Mouse (Mus musculus) spleen, postnatal 36 days (tissue): Measurements from ENCODE around the gene Prss46.
A peak's percentile ranks its signal among the peaks of the same experiment; 100 is the strongest.

Experiments
- DNase-seq, 2 experiments: peaks; one replicate each; pipeline ENCODE4 v3.0.0; 2022; ENCODE audit warnings: low spot score in 2 of 2, mixed read lengths in 1 of 2

Gene Prss46

GRCm38 (mm10) chr9:110896595-110896994 is 52.3 kb downstream of the Prss46 start:
- peak; percentile 49 to 52 for DNase-seq

- no peak for DNase-seq
These were observed 55.2 kb downstream of the Prss46 start for GRCm38 (mm10) chr9:110899451-110900008.

DNA sequence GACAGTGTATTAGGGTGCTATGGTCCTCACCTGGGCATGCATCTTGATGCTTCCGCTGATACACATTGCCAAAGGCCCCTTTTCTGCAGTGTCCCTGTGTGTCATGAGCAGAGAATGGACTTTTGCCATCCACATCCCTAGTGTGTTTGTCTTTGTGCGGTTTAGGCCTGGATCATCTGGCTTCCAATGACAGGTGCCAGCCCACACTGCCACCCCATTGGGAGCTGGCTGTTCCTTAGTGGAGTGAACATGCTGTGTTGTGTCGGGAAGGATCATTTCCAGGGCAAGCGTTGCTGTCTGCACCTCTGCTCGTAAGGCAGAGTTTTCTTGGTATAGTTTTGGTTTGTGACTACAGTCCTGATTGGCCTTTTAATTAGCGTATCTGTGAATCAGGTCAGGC is 56.9 kb downstream of the Prss46 start:
- DNase-seq: no peak

- no peak for DNase-seq
These were observed 58.0 kb downstream of the Prss46 start for GRCm38 (mm10) chr9:110902271-110902670.
